Mouse (Mus musculus) cerebellum, adult 2 months (tissue): ENCODE results near the gene Mettl8.

Source experiments
- CTCF ChIP-seq: fragments of 200-500 bp; IDR thresholded peaks from 2 replicates; pipeline ENCODE4 v1.5.1; 2011; ENCODE audit warnings: low read depth, mild to moderate bottlenecking, control low read depth, low read length, moderate library complexity, borderline replicate concordance; ENCODE audit not compliant: insufficient read depth
- POLR2A ChIP-seq: fragments of 200-500 bp; IDR thresholded peaks from 2 replicates; pipeline ENCODE4 v1.6.1; 2011; ENCODE audit warnings: low read length, control low read depth, borderline replicate concordance; ENCODE audit not compliant: insufficient read depth

GRCm38 (mm10) chr2:70922814-70923213, 132.6 kb downstream of the Mettl8 start:
- no peak for TF ChIP-seq CTCF
- no peak for TF ChIP-seq POLR2A
